Mouse (Mus musculus): ENCODE data around the gene Pde5a. TPM values are rescaled to one million over a fixed set of nuclear protein-coding genes. Genes with fewer than 3 reads are reported as not detected.

Pde5a gene
- polyA plus RNA-seq, 1 experiment from 2014 or later: 12.0 TPM

DNA sequence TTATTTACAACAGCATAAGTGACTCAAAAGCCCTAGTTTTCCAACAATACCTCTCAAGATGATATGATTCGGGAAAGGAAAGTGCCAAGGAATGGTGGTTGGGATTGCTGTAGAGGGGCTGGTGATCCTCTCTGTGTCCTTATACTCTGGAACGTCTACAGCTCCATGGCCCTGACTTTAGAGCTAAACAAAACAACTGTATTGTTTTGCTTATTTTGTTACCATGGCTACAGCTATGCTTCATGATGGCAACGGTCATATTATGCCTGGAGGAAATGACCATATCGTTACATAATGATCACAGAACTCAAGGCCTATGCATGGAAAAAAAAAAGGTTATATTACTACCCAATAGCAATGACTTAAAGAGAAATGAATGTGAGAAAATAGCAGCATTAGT, 32.1 kb upstream of the Pde5a start:
- 66% methylated on average over 4 of the region's 4 CpGs for WGBS
- H3K4me2 ChIP-seq (replicated peaks; ENCODE audit: low read depth): no peak overlapping the region
- no peaks in the 10 kb centered on the region for H3K36me3 ChIP-seq (ENCODE audit: control insufficient read depth, insufficient read depth, low read length)
- no peak overlapping the region for H3K4me3 ChIP-seq (ENCODE audit: low read depth, low read length)
- H3K9me3 ChIP-seq (ENCODE audit: control insufficient read depth, low read length): no peaks in the 10 kb centered on the region
- DNase-seq (ENCODE audit: low spot score) (no peak), ATAC-seq (ENCODE audit: low FRiP score, low TSS enrichment) (no peak)
- TF ChIP-seq CTCF (IDR thresholded peaks at IDR 0.05; ENCODE audit: low read depth): no peak
- no peak overlapping the region for H3K9ac ChIP-seq (ENCODE audit: low read length)
- H3K4me1 ChIP-seq (replicated peaks; ENCODE audit: control insufficient read depth, insufficient read depth): no peaks in the 10 kb centered on the region
- no peak overlapping the region for H3K27ac ChIP-seq (replicated peaks)
- H3K27me3 ChIP-seq (ENCODE audit: control insufficient read depth, insufficient read depth, low read length): no peaks in the 10 kb centered on the region

DNA sequence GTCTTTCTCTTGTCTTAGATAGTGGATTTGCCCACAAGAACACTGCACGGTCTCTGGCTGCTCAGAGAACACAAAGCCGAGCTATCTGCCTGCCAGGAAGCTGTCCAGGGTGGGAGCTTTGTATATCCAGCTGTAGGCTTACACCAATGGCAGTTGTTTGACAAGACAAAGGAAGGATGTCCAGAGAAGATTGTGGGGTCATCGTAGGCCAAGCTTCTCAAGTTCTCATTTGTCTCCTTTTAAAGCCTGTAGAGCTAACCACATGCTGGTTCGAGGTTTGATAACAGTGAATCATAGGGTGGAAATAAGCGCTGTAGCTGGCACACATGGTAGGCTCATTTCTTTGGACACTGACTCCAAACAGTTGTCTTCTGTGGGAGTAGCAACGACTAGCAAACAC, 24.5 kb upstream of the Pde5a start:
- Histone ChIP-seq H3K4me2 (replicated peaks; ENCODE audit: low read depth) (no peak overlapping the region), H3K36me3 (ENCODE audit: control insufficient read depth, insufficient read depth, low read length) (no peaks in the 10 kb centered on the region), H3K9ac (ENCODE audit: low read length) (no peak overlapping the region), H3K4me1 (replicated peaks; ENCODE audit: control insufficient read depth, insufficient read depth) (no peaks in the 10 kb centered on the region), H3K9me3 (ENCODE audit: control insufficient read depth, low read length) (no peaks in the 10 kb centered on the region), H3K4me3 (ENCODE audit: low read depth, low read length) (no peak overlapping the region), H3K27ac (replicated peaks) (peak overlapping the region; percentile 31), H3K27me3 (ENCODE audit: control insufficient read depth, insufficient read depth, low read length) (no peaks in the 10 kb centered on the region)
- no peak for DNase-seq (ENCODE audit: low spot score)
- ATAC-seq (ENCODE audit: low FRiP score, low TSS enrichment): peak; percentile 81; the same call in 1 of the 2 replicates
- TF ChIP-seq EP300 (optimal IDR thresholded peaks at IDR 0.05) (no peak), CTCF (IDR thresholded peaks at IDR 0.05; ENCODE audit: low read depth) (no peak)
- WGBS: 19% methylated on average over 6 of the region's 6 CpGs

DNA sequence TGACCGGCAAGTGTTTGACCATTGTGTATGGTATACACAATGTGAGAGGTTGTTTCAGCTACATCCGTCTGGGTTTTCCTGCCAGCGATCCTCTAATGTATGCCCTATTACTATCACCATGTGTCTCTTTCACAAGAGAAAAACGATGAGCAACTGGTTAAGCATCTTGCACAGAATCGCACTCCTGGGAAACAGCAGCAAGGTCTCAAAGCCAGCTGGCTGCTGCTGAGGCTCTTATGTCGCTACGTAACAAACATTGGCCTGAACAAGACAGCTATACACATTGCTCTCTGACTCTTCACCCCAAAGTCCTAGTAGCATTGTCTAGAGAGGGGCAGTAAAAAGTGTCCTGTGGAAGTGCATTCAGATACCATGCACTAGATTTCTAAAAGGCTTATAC, 23.5 kb upstream of the Pde5a start:
- DNase-seq (ENCODE audit: low spot score) (no peak), ATAC-seq (ENCODE audit: low FRiP score, low TSS enrichment) (peak; percentile 25; the same call in 1 of the 2 replicates)
- Histone ChIP-seq H3K27me3 (ENCODE audit: control insufficient read depth, insufficient read depth, low read length) (no peaks in the 10 kb centered on the region), H3K27ac (replicated peaks) (peak overlapping the region; percentile 67), H3K4me2 (replicated peaks; ENCODE audit: low read depth) (no peak overlapping the region), H3K4me1 (replicated peaks; ENCODE audit: control insufficient read depth, insufficient read depth) (no peaks in the 10 kb centered on the region), H3K4me3 (ENCODE audit: low read depth, low read length) (no peak overlapping the region), H3K9ac (ENCODE audit: low read length) (no peak overlapping the region), H3K36me3 (ENCODE audit: control insufficient read depth, insufficient read depth, low read length) (no peaks in the 10 kb centered on the region), H3K9me3 (ENCODE audit: control insufficient read depth, low read length) (no peaks in the 10 kb centered on the region)
- TF ChIP-seq CTCF (IDR thresholded peaks at IDR 0.05; ENCODE audit: low read depth): no peak
- TF ChIP-seq EP300 (optimal IDR thresholded peaks at IDR 0.05): no peak
- WGBS: 51% methylated on average over 7 of the region's 7 CpGs

DNA sequence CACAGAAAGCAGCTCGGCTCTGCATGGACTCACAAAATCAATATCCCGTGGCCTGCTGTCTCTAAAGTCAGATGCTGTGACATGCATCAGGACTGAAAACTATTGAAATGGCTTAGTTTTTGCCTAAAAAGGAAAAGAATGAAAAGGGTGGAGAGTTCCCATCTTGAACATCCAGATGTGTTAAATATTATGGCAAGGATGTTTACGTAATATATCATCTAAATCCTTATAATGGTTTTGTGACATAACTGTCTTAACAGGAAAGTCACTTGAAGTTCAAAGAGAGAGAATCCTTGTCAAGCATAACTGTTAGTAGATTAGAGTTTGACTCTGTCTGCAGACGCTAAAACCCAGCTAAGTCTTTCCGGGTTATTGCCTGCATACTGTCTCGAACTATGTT, 20.3 kb upstream of the Pde5a start:
- H3K4me2 ChIP-seq (replicated peaks; ENCODE audit: low read depth): no peak overlapping the region
- no peak overlapping the region for H3K9ac ChIP-seq (ENCODE audit: low read length)
- no peaks in the 10 kb centered on the region for H3K27me3 ChIP-seq (ENCODE audit: control insufficient read depth, insufficient read depth, low read length)
- TF ChIP-seq CTCF (IDR thresholded peaks at IDR 0.05; ENCODE audit: low read depth): no peak
- peak; percentile 79 for TF ChIP-seq EP300 (optimal IDR thresholded peaks at IDR 0.05)
- no peaks in the 10 kb centered on the region for H3K36me3 ChIP-seq (ENCODE audit: control insufficient read depth, insufficient read depth, low read length)
- ATAC-seq (ENCODE audit: low FRiP score, low TSS enrichment) (no peak; the same call in 1 of the 2 replicates), DNase-seq (ENCODE audit: low spot score) (no peak)
- 44% methylated on average over 6 of the region's 6 CpGs for WGBS
- peak overlapping the region; percentile 53 for H3K27ac ChIP-seq (replicated peaks)
- 0 out of 2 replicates have a peak, but pooled peaks cover 2% of the 10 kb centered on the region for H3K4me1 ChIP-seq (replicated peaks; ENCODE audit: control insufficient read depth, insufficient read depth)
- H3K9me3 ChIP-seq (ENCODE audit: control insufficient read depth, low read length): no peaks in the 10 kb centered on the region
- H3K4me3 ChIP-seq (ENCODE audit: low read depth, low read length): no peak overlapping the region

DNA sequence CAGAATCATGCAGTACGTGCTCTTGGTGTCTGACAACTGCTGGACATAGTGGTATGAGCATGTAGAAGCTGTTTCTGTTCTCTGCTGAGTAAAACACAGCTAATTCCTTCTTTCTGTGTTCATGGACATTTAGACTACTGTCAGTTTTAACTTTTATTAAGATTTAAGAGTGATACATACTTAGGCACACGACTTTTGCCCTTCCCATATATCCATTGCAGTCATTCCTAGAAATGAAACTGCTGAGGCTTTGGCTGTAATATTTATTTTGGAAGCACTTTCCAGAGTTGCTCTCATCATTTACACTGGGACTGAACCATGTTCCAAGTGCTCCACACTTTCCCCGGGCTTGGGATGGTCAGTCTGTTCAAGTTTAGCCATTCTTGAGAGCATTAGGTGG, 18.6 kb upstream of the Pde5a start:
- H3K9ac ChIP-seq (ENCODE audit: low read length): no peak overlapping the region
- no peak overlapping the region for H3K4me2 ChIP-seq (replicated peaks; ENCODE audit: low read depth)
- no peak for ATAC-seq (ENCODE audit: low FRiP score, low TSS enrichment)
- H3K27ac ChIP-seq (replicated peaks): no peak overlapping the region
- no peaks in the 10 kb centered on the region for H3K27me3 ChIP-seq (ENCODE audit: control insufficient read depth, insufficient read depth, low read length)
- TF ChIP-seq CTCF (IDR thresholded peaks at IDR 0.05; ENCODE audit: low read depth): no peak
- TF ChIP-seq EP300 (optimal IDR thresholded peaks at IDR 0.05): no peak
- H3K4me1 ChIP-seq (replicated peaks; ENCODE audit: control insufficient read depth, insufficient read depth): 0 out of 2 replicates have a peak, but pooled peaks cover 2% of the 10 kb centered on the region
- H3K9me3 ChIP-seq (ENCODE audit: control insufficient read depth, low read length): no peaks in the 10 kb centered on the region
- no peak overlapping the region for H3K4me3 ChIP-seq (ENCODE audit: low read depth, low read length)
- no peaks in the 10 kb centered on the region for H3K36me3 ChIP-seq (ENCODE audit: control insufficient read depth, insufficient read depth, low read length)
- 47% methylated on average over 3 of the region's 3 CpGs for WGBS
- no peak for DNase-seq (ENCODE audit: low spot score)

DNA sequence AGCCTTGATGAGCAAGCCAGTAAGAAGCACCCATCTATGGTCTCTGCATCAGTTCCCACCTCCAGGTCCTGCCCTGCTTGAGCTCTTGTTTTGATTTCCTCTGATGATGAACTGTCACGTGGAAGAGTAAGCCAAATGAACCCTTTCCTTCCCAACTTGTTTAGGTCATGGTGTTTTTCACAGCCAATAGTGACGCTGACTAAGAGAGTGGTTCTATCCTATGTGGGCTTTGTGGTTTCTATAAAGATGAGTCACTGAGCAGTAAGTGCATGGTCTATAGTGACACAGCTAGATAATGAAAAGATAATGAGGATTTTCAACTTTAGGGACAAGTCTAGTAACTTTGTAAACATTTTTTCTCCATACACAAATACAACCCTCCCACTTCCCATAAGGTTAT, 10.1 kb upstream of the Pde5a start:
- Histone ChIP-seq H3K9ac (ENCODE audit: low read length) (no peak overlapping the region), H3K4me2 (replicated peaks; ENCODE audit: low read depth) (no peak overlapping the region), H3K36me3 (ENCODE audit: control insufficient read depth, insufficient read depth, low read length) (no peaks in the 10 kb centered on the region), H3K27me3 (ENCODE audit: control insufficient read depth, insufficient read depth, low read length) (no peaks in the 10 kb centered on the region), H3K4me3 (ENCODE audit: low read depth, low read length) (no peak overlapping the region), H3K27ac (replicated peaks) (no peak overlapping the region), H3K4me1 (replicated peaks; ENCODE audit: control insufficient read depth, insufficient read depth) (no peaks in the 10 kb centered on the region), H3K9me3 (ENCODE audit: control insufficient read depth, low read length) (no peaks in the 10 kb centered on the region)
- ATAC-seq (ENCODE audit: low FRiP score, low TSS enrichment) (no peak), DNase-seq (ENCODE audit: low spot score) (no peak)
- TF ChIP-seq CTCF (IDR thresholded peaks at IDR 0.05; ENCODE audit: low read depth) (no peak), EP300 (optimal IDR thresholded peaks at IDR 0.05) (no peak)
- WGBS: 77% methylated on average over 2 of the region's 2 CpGs
